Mouse (Mus musculus) gastrocnemius, adult 8-10 months (tissue): ENCODE measurements around the gene Gpld1. TPM values are rescaled to one million over a fixed set of nuclear protein-coding genes. Genes with fewer than 3 reads are reported as not detected.

Experiments used
- DNase-seq, 2 experiments: peaks; one replicate each; pipeline ENCODE4 v3.0.0; 2022; ENCODE audit warnings: low spot score in 2 of 2
- total RNA-seq, 4 experiments: library from RNA; stranded (reverse); gene quantifications; 2 replicates each; pipeline ENCODE4 v1.2.4; 2022

Gene Gpld1
- total RNA-seq, 4 experiments from 2014 or later: 0.36 to 1.3 (median 0.93) TPM

- DNase-seq: no peak
Observed at GRCm38 (mm10) chr13:25020540-25020892, 77.6 kb downstream of the Gpld1 start.

DNA sequence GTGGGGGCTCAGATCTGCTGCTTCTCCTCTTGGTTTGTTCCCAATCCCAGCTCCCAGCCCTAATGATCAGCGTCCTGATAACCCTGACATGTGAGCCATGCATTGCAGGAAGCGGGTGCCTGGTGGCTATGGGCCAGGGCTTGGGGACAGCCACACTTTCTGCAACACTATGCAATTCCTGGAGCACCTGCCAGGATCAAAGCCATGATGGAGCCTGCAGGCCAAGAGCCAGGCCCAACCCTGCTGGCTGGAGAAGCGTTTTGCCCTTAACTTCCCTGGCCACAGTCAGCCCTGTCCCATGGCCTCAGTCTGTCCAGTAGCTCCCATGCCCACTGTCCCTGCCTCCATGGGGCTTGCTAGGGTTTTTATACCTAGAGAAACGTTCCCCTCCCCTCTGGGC is 79.4 kb downstream of the Gpld1 start:
- DNase-seq: no peak

DNA sequence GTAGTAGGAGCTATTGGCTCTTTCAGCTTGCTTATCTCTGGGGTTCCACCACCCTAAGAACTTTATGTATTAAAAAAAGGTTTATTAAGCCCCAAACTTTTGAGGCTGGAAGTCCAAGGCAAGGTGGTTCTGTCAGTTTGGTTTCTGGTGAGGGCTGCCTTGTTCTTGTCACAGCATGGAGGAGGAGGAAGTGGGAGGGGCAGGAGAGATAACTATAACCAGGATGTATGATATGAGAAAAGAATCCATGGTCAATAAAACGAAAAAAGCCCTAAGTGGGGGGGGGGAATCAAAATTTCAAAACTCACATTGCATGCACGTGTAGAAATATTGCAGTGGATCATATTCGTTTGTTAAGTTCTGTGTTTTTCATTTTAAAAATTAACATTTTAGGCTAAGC is 80.2 kb downstream of the Gpld1 start:
- DNase-seq: no peak

DNA sequence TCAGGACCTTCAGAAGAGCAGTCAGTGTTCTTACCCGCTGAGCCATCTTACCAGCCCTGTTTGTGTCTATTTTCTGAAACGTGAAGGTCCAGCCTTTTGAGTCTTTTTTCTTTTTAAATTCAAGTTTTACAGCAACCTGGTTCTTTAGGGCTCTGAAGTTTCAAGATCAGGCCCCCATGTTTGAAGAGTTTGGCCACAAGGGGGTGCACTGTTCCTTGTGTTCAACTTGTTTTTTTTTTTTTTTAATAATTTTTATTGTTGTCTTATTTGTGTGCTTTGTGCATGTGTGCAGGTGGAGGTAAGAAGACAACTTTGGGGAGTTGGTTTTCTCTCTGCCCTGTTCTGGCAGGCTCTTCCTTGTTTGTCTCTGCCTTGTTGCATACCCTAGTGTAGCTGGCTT is 81.7 kb downstream of the Gpld1 start:
- DNase-seq: no peak

GRCm38 (mm10) chr13:25026409-25027113 is 83.6 kb downstream of the Gpld1 start:
- no peak for DNase-seq

DNA sequence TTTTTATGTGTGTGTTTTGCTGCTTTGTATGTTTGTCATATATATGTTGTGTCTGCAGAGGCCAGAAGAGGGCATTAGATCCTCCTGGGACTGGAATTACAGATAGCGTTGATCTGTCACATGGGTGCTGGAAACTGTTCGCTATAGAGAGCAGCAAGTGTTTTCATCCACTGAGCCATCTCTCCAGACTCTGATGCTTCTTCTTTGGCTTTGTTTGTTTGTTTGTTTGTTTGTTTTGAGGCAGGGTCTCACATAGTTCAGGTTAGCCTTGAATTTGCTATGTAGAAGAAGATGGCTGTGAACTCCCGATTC is 84.1 kb downstream of the Gpld1 start:
- DNase-seq: no peak

DNA sequence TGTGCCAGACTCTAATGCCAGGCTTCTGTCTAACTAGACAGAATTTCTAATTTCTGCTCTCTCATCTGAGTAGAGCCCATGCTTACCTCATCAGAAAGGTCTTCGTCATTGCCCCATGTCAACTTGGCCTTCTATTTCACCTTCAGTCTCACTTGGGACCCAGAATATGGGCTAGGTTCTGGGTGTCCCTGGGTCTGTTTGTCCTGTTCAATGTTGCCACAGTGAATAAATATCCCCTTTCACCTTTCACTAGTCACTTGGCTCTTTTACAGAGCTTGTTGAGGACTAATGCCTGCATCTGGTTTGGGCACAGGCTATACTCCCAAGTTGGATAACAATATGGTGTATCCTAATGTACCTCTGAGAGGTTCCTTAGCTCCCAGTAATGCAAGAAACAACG is 96.5 kb downstream of the Gpld1 start:
- DNase-seq: no peak

Other genes with a start within 250 kb of the Gpld1 start
- gene Armh2, start 201.9 kb upstream of the Gpld1 start, total RNA-seq: not detected
- 1 to 10 TPM; 3.1 to 4.9 (median 4.0) TPM for gene Gmnn, start 181.2 kb upstream of the Gpld1 start, total RNA-seq
- gene BC005537, start 141.5 kb upstream of the Gpld1 start, total RNA-seq: 10 to 100 TPM; 45.0 to 68.9 (median 57.9) TPM
- 100 to 1,000 TPM; 129 to 137 (median 136) TPM for gene Acot13, start 111.6 kb upstream of the Gpld1 start, total RNA-seq
- 1 to 10 TPM; 7.2 to 9.8 (median 8.1) TPM for gene Tdp2, start 111.5 kb upstream of the Gpld1 start, total RNA-seq
- gene D130043K22Rik, start 98.0 kb upstream of the Gpld1 start, total RNA-seq: not detected
- gene Aldh5a1, start 5.5 kb upstream of the Gpld1 start, total RNA-seq: 1 to 10 TPM; 6.7 to 9.3 (median 8.1) TPM
- gene Mrs2, start 77.2 kb downstream of the Gpld1 start, total RNA-seq: 10 to 100 TPM; 37.9 to 43.4 (median 40.0) TPM
- gene Dcdc2a, start 112.9 kb downstream of the Gpld1 start, total RNA-seq: 1 to 10 TPM in 1 of 4 experiments, under 1 TPM in 3; 0.15 to 1.2 (median 0.28) TPM